Mouse (Mus musculus): ENCODE results near the gene Bub1b.
A peak's percentile ranks its signal among the peaks of the same experiment; 100 is the strongest.
"Not testable (repeated sequence)": the region's sequence is repeated elsewhere in the genome, so short reads cannot be mapped to it uniquely, and the experiment has no call there.

Gene Bub1b

DNA sequence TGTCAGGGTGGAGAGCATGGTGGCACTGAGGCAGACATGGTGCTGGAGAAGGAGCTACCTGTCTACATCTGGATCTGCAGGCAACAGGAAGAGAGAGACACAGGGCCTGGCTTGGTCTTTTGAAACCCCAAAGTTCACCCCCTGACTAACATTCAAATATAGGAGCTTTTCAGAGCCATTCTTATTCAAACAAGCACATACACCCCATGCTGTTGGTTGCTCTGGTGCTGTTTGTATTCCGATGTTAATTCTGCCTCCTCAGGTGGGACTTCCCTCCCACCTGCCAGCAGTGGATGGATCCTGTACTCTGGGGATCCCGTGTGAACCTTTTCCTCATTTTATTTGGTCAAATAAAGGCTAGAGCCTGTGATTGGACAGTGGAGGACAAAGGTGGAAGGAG, 22.1 kb downstream of the Bub1b start:
- no peak for DNase-seq (ENCODE audit: low spot score)

DNA sequence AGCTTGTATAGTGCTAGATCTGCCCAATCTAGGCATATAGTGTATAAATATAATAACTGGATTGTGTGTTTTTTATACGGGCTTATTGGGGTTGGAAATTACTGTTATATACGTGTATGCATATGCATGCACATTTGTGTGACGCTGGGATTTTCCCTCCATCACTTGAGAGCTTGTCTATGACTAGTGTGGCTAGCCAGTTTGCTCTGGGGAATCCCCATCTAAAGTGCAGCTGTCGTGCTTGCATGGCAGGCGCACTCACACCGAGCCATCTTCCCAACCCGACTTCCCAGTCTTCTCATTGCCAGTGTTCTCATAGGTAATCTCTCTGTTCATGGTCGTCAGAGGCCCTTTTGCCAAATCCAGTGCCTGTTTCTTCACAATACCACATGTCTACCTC, 22.6 kb downstream of the Bub1b start:
- DNase-seq (ENCODE audit: low spot score): no peak

DNA sequence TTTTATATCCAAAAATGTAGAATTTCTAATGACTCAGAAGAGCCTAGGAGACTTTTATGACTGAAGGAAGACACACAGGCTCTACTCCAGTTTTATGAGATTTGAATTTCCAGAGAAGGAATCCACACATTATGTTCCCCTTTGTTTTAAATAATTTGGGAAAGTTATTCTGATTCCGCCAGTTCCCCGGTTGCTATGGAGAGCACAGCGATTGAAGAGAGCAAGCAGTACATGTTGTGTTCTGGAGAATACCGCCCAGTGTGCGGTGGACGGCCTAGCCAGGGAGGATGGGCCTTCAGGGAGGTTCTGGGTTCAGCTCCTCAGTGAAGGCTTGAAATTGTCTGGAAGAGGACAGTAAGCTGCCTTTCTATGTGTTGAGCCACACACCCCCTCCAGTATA, 31.3 kb downstream of the Bub1b start:
- DNase-seq (ENCODE audit: low spot score): no peak

DNA sequence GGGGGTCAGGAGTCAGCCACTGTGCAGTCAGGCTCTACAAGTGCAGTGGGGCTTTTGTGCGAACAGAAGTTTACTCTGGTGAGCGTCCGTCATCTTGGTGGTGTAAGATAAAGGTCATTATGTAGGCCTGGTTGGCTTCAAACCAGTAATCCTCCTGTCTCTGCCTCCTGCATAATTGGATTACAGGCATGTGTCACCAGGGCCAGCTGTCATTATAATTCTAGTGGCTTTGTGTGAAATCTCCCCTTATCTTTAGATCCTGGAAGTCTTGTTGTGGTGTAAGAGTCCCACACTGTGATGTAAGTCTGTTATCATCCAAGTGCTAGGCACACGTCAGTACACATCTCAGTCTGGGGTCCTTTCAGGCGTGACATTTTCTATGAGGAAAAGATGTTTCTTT, 35.4 kb downstream of the Bub1b start:
- DNase-seq (ENCODE audit: low spot score): no peak

DNA sequence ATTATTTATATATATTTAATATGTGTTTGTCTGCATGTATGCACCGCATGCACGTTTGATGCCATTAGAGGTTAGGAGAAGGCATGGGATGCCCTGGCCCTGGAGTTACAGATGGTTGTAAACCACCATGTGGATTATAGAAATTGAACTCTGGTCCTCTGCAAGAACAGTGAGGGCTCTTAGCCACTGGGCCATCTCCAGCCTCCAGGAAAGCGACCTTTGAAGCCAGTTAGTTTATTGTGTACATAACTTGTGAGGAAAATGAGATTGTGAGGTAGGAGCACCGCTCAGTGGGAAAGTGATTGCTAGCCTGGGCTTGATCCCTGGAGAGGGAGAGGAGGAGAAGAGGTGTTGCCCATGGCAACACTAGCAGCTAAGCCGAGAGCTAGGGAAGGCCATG, 39.2 kb downstream of the Bub1b start:
- no peak for DNase-seq (ENCODE audit: low spot score)

DNA sequence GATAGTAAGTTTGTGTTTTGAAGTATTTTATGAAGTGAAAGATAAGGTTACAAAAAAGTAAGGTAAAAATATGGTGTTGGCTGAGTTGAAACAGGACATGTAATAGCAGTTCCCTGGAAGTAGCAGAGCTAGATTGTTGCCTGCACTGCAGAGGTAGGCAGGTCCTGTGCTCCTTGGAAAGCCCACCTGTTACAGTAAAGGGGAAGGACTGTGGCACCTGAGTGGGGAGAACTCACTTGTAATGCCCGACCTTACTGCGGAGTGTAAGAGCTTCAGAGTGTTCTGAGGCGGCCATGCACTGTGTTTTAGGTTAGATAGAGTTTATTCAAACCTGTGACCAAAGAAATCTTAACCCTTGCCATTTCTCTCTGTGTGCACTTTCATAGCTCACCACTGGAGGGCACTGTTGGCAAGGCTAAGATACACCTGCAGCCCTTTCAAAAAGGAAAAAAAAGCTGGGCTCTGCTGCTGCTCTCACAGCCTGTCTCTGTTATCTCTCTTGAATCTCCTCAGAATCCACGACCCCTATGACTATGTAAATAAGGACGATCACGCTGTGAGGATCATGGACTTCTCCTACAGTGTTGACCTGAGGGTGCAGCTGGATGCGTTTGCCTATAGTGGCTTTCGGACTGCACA, 40.0 kb downstream of the Bub1b start:
- peak; percentile 78 for DNase-seq (ENCODE audit: low spot score)

DNA sequence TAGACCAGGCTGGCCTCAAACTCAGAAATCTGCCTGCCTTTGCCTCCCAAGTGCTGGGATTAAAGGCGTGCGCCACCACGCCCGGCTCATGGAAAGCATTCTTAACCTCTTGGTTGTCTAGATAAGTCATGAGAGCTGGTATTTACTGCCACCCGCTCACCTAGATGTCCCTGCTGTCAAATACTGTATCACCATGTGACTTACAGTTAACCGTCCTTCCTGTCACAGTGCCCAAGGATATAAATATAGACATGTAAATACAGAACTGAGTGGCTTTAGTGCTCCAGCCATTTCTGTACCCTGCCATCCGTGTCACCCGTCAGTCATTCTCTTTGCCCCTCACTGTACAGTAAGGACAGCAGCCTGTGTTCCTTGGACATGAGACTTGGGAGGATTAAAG, 40.7 kb downstream of the Bub1b start:
- DNase-seq (ENCODE audit: low spot score): no peak

DNA sequence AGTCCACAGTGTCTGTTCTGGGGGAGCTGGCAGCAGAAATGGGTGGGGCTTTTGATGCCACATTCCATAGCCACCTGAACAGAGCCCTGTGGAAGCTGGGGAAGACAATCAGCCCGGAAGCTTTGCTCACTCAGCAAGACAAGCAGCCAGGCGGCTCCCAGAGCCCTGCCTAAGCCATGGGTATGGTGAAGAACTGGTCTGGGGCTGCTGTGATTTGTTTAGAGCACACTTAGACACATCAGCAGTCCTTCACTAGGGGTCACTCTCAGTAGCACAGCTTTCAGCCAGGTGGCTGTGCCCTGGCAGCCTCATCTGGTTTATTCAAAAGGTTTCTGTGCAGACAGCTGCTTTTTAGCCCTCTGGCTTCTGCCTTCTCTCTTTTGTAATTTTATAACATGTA, 43.1 kb downstream of the Bub1b start:
- no peak for DNase-seq (ENCODE audit: low spot score)

DNA sequence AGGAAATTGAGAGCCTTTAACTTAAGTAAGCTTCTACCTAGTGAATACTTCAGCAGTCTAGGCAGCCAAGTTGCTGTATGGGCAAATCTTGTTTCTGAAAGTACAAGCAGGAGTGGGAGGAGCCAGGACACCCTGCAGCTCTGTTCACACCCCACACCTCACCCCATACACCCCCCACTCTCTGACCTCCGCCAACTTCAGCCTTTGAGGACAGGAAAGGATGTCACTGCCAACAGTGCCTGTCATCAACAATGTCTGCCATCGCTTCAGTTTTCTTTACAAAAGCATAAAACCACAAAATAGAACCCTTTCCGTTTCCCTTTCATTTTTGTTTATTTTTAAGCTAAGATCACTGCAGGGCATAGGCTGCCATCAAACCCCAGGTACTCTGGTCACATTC, 44.4 kb downstream of the Bub1b start:
- DNase-seq (ENCODE audit: low spot score): no peak

DNA sequence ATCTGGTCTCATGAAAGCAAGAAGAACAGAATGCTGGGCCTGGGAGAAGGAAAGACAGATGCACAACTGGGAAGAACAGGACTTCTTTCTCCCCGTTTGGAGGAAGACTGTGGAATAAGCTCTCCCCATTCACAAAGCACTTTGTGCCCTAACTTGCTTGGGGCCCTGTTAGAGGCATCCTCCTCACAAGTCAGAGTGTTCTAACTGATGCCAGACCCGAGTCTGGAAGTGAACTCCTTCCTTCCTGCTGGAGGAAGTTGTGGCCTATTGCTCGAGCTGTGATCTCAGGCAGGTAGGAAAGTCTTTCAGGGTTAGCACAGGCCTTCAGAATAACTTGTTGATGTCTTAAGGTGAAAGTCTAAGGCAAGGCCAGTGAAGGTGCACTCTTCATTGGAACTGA, 44.9 kb downstream of the Bub1b start:
- DNase-seq (ENCODE audit: low spot score): no peak

DNA sequence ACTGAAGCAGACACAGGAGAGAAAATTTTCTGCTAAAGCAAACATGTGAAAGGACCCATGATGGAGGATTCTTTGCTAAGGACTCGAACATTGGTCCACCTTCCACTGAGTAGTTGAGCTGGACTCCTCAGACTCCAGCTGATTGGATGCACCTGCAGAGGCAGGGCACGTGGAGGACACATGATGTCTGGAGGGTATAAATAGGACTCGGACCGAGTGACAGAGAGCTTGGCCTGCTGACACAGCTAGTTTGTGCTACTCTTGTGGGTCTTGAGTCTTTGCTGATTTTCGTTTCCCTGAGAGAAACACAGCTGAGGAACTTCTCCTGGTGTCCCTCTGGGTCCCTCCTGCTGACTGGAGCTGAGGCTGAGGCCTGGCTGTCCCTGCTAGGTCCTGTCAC, 48.7 kb downstream of the Bub1b start:
- DNase-seq (ENCODE audit: low spot score): no peak

DNA sequence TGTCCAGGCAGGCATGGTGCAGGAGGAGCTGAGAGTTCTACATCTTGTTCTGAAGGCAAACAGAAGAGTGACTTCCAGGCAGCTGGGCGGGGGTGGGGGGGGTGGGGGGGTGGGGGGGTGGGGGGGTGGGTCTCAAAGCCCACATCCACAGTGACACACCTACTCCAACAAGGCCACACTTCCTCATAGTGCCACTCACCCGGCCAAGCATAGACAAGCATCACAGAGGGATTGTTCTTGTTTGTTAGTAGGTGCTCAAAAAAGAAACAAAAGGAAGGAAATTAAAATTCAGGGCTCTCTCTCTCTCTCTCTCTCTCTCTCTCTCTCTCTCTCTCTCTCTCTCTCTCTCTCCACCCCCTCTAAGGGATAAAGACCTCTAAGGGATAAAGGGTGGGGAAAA, 52.7 kb downstream of the Bub1b start:
- not testable (repeated sequence) for DNase-seq (ENCODE audit: low spot score)

DNA sequence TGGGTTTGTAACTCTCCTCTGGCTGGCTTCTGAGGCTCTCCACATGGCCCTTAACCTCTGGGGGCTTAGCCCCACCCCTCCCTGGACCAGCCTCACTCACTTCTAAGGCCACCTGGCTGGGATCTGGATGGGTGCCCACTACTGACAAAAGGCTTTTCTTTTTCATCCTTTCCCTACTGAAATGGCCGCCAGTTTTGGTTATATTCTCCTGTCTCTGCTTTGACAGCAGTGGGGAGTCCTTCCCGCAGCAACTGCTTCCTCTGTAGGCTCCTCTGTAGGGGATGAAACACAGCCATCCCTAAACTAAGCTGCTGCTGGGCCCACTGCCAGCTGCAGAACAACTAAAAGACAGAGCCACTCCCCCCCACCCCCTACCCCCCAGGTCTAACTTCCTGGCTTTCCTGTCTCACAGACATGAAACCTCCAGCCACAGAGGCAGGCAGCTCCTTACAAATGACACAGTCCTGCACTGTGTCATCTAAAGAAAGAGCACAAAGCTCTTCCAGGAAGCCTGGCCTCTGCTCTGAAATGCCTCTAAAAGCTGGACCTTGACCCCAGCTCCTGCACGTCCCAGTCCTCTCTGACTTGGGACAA, 58.8 kb downstream of the Bub1b start:
- no peak for DNase-seq (ENCODE audit: low spot score)

DNA sequence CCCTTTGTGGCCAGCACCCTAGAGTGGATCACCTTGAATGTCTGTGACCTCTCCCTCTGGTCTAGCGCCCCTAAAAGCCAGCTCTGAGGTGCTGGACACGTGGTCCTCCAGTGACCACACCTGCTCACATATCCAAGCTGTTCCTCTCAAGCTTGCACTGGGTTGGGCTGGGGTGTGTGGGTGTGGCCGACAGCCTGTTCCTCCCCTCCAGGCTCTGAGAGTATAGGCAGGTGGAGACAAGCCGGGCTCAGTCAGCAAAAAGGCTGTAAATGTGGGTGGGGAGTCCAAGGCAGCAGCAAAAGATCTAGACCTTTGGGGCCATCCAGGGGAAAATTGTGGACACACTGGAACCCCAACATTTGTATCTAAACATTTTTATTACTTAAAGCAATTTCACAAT, 60.4 kb downstream of the Bub1b start:
- peak; percentile 85 for DNase-seq (ENCODE audit: low spot score)

DNA sequence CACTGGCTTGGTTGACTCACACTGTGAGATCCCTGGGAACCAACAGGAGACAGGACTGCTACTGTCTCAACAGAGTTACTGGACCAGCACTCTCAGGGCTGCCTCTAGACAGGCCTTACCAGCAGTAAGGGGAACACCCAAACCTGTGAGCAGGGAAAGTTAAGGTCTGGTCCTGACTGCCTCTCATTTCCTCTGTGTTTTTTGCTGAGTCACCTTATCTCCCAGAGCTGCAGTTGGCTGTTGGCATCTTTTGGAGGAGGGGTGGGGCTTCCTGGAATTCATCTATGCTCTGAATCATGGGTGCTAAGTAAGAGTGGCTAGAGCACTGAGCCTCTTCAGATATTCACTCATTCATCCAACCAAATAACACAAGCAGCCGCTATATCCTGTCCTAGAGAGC, 61.1 kb downstream of the Bub1b start:
- DNase-seq (ENCODE audit: low spot score): peak; percentile 98

DNA sequence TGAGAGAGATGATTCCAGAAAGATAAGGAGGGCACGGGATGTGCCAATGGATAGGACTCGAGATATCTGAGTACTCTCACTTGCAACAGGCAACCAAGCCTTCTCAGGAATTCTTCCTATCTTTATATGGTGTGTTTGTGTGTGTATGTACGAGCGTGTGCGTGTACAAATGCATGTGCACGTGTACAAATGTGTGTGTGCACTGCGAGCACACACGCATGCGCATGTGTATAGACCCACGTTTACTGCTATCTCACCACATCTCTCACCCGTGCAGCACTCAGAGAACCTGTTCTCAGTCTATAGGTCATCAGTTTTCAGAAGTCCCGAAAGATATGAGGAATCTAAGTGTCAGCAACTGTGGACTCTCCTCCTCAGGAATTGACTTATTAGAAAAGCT, 61.5 kb downstream of the Bub1b start:
- DNase-seq (ENCODE audit: low spot score): peak; percentile 71

DNA sequence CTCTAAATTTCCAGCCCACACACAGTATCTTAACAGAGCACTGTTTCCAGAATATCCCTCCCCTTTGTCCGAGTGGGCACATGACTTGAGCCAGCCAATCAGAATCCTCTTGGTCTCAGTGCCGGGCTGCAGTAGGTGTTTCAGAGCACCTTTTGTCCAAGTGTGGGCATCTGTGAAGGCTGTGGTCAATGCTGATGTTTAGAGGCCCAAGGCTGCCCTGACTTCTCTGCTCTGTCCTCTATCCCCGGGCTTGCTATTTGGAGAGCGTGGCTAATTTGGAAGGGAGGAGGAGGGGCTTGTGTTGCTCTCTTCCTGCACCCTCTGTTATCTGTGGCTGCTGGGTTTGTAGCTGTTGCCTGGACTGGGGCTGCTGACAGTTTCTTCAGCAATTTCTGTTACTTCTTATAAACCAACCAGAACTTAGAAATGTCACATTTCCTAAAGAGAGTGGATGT, 62.0 kb downstream of the Bub1b start:
- DNase-seq (ENCODE audit: low spot score): peak; percentile 88

DNA sequence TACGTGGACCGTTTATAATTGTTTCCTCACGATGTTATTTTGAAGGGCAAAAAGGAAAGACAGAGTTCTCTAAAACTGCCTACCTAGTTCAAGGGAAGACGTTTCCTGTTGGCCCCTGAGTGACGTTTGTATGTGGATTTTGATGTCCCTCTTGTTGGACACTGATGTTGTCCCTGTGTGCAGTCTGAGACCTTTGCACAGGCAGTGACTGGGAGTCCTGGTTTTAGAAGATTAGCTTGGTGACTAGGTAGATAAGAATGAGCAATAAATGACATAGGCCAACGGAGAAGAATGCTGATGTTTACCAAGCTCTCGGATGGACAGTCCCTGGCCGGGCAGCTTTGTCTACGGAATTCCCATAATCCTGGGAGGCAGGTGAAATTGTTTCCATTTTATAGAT, 63.9 kb downstream of the Bub1b start:
- DNase-seq (ENCODE audit: low spot score): peak; percentile 54

DNA sequence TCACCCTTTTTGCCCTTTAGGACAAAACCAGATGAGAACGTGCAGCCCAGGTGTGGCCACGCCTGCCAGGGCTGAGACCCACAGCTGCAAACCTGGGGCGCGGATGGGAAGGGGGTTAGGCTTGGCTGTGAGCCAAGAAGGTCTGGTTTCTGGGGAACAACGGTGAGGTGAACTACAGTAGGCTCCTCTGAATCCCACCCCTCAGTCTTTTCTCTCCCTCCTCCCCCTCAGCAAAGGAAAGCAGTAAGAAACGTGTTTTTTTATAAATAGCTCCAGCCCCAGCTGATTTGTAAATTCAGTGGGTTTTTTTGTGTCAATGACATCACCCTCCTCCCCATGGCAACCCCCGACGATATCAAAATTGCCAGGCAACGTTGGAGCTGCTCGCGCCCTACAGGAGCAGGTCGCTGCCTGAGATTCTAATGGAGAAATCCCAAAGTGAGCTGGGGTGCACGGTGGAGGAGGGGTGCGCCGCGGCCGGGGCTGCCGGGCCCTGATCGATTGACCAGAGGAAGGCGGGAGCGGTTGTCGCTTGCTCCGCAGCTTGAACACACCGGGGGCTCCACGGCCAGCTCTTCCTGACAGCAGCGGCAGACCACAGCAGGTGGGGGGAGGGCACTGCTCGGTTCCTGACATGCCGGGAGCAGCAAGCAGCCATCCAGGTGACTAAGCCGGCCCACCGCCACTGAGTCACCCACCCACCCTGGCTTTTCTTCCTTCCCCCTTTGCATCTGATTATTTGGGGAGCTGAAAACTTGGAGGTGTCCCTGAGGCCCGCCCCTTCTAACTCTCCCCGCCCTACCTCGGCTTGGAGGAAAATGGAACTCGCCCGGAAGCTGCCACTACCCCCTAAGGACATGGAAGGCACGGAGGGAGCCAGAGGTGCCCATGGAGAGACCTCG, 65.1 kb downstream of the Bub1b start, which contains the start of gene Pak6:
Gene Pak6, plus strand, starts transcription at position 402 of the 902 bp plus-strand sequence.
- peak; percentile 60 for DNase-seq (ENCODE audit: low spot score)

DNA sequence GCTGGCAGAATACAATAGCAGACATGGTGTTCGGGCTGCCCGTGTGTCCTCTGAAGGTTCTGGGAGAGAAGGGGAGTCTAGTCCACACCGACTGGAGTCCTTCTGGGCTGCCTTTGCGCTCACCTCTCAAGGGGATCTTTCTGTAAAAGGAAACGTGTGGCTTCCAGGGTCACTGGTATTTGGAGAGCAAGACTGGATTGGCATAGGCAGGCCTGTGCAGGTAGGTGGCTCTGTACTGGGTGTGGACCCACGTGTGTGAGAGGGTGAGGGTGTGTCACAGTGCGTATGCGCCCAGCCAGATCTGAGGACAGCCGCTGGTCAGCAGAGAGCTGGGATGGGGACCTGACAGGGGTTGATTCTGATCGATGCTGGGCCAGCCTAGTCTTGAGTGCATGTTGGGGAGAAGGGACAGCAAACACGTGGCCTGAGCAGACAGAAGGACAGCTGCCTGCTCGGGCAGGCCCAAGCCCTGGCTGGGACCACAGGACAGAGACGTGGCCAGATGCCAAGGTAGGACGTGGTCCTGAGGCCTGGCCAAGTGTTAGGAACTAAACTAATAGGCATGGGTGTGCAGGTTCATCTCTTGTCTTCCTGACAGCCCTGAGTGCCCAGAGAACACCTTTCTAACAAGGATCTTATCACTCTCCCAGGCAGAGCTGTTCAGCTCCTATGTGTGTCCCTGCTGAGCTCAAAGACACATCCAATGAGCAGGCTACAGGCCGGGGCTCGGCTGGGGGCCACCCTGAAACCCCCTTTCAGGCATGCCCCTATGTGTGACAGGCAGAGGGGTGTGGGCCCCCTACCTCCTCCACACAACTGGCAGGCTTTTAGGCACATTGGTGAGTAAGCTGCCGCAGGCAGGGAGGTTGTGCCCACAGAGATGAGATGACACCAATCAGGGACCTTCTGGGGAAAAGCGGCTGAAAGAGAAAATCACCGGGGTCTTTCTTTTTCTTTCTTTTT, 66.1 kb downstream of the Bub1b start:
- DNase-seq (ENCODE audit: low spot score): no peak

DNA sequence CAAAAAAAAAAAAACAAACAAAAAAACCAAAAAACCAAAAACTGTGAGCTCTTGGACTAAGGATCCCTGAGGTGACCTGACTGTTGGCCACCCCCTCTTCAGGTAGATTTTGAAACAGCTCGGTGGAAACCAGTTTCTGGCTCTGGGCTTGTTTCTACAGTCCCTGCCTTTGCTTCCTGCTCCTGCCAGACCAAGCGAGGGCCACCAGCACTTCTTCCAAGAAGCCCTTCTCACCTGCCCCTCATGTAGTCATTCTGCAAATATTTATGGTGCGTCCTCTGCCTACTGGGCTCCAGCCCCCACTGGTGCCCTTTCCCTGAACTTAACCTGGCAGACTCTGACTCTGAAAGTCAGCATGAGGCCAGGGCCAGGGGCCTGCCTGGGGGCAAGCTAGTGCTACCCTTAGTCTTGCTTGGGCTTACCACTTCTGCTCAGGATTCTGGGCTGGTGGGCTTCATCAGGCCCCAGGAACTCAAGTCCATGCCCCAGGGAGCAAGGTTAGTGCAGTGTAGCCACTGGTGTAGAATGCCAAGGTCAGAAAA, 67.0 kb downstream of the Bub1b start:
- DNase-seq (ENCODE audit: low spot score): no peak

DNA sequence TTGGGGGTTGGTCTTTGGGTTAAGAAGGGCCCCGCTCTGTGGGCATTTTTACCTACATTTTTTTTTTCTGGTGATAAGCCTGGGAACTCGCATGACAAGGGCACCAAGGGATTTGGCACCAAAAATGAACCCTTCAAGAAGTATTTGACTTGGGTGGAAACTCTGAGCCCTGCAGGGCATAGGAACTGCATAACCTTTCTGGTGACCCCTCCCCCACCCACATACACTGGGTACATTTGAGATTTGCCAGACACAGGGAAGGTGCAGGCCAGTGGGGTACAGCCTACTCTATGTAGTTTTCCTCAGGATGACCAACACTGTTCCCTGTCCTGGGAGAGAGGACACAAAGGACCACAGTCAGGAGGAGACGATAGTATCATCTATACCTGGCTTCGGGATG, 67.6 kb downstream of the Bub1b start:
- DNase-seq (ENCODE audit: low spot score): no peak

All from c-Kit-positive CD71-positive TER-119-positive erythroid progenitor cells, embryonic 14.5 days (primary cell).